Mouse (Mus musculus) CH12.LX (cell line): Measurements from ENCODE around the gene Exd2. TPM values are rescaled to one million over a fixed set of nuclear protein-coding genes. Genes with fewer than 3 reads are reported as not detected.

Experiments
- DNase-seq: peaks from one replicate; pipeline ENCODE4 v3.0.0-alpha.2; 2013; ENCODE audit errors: extremely low read depth
- H3K27ac ChIP-seq: 2 replicates; pipeline ENCODE4 v1.5.1; 2012; ENCODE audit warnings: low read depth, mild to moderate bottlenecking, control low read depth, moderate library complexity; ENCODE audit not compliant: insufficient read depth
- H3K27me3 ChIP-seq: replicated peaks from 2 replicates; pipeline ENCODE3; 2012; ENCODE audit warnings: inconsistent platforms
- H3K36me3 ChIP-seq, 2 experiments: replicated peaks in 1 of 2; 2 replicates each; pipeline versions ENCODE3 to v1.6.1; 2012; ENCODE audit warnings: inconsistent platforms in 1 of 2, low read length in 1 of 2, mild to moderate bottlenecking in 1 of 2, mixed read lengths in 1 of 2, moderate library complexity in 1 of 2; ENCODE audit not compliant: control insufficient read depth in 1 of 2, insufficient read depth in 1 of 2
- H3K4me1 ChIP-seq, 2 experiments: 2 replicates each; pipeline ENCODE4 v1.6.1; 2012; ENCODE audit warnings: inconsistent platforms in 1 of 2, moderate library complexity in 1 of 2; ENCODE audit not compliant: insufficient read depth in 2 of 2, control insufficient read depth in 1 of 2
- H3K4me2 ChIP-seq: 2 replicates; pipeline ENCODE4 v1.6.1; 2012; ENCODE audit warnings: low read depth, mild to moderate bottlenecking, control low read depth; ENCODE audit not compliant: poor library complexity, insufficient read depth, severe bottlenecking
- H3K4me3 ChIP-seq, 3 experiments: fragments of 150-350 bp in 1 of 3; sonication (generic) in 1 of 3; replicated peaks in 1 of 3; 2 replicates each; pipeline versions ENCODE3 to v1.5.1; 2011 to 2012; ENCODE audit warnings: low read depth in 2 of 3, low read length in 2 of 3, mild to moderate bottlenecking in 2 of 3, moderate library complexity in 2 of 3, control low read depth in 1 of 3, improper control_type of control experiment in 1 of 3, inconsistent platforms in 1 of 3, mixed read lengths in 1 of 3; ENCODE audit not compliant: poor library complexity in 1 of 3
- H3K79me2 ChIP-seq: replicated peaks from 2 replicates; pipeline ENCODE4 v1.6.1; 2012; ENCODE audit warnings: mild to moderate bottlenecking, moderate library complexity; ENCODE audit not compliant: control insufficient read depth, poor library complexity, insufficient read depth, severe bottlenecking; ENCODE audit errors: extremely low read depth
- H3K9ac ChIP-seq: 2 replicates; pipeline ENCODE4 v1.6.1; 2012; ENCODE audit warnings: low read depth, mild to moderate bottlenecking, control low read depth, moderate library complexity; ENCODE audit not compliant: insufficient read depth
- H3K9me3 ChIP-seq: replicated peaks from 2 replicates; pipeline ENCODE3; 2012; ENCODE audit warnings: low read length, inconsistent platforms, mixed read lengths
- BHLHE40 ChIP-seq: IDR thresholded peaks from 2 replicates; pipeline ENCODE4 v1.6.1; 2011; ENCODE audit warnings: mild to moderate bottlenecking, low read depth, low read length, improper control_type of control experiment
- CHD1 ChIP-seq: IDR thresholded peaks from 2 replicates; pipeline ENCODE4 v1.6.1; 2012; ENCODE audit warnings: low read depth, low read length, improper control_type of control experiment, inconsistent platforms
- CHD2 ChIP-seq: IDR thresholded peaks from 2 replicates; pipeline ENCODE4 v1.6.1; 2011; ENCODE audit warnings: low read length, improper control_type of control experiment
- CTCF ChIP-seq, 2 experiments: IDR thresholded peaks in 1 of 2; conservative IDR thresholded peaks in 1 of 2; 2 replicates each; pipeline ENCODE4 v1.5.1; 2011 to 2012; ENCODE audit warnings: low read depth in 2 of 2, low read length in 2 of 2, improper control_type of control experiment in 1 of 2, inconsistent platforms in 1 of 2, mild to moderate bottlenecking in 1 of 2, moderate library complexity in 1 of 2
- E2F4 ChIP-seq: IDR thresholded peaks from 2 replicates; pipeline ENCODE4 v1.6.1; 2011; ENCODE audit warnings: low read depth, low read length, improper control_type of control experiment; ENCODE audit not compliant: insufficient replicate concordance
- ELF1 ChIP-seq: IDR thresholded peaks from 2 replicates; pipeline ENCODE4 v1.6.1; 2014; ENCODE audit warnings: low read depth, mild to moderate bottlenecking, inconsistent platforms, low read length, improper control_type of control experiment
- EP300 ChIP-seq: IDR thresholded peaks from 2 replicates; pipeline ENCODE4 v1.6.1; 2011; ENCODE audit warnings: low read length, improper control_type of control experiment
- ETS1 ChIP-seq: conservative IDR thresholded peaks from 2 replicates; pipeline ENCODE4 v1.6.1; 2012; ENCODE audit warnings: low read depth, mild to moderate bottlenecking, inconsistent platforms, low read length, improper control_type of control experiment, moderate library complexity
- GABPA ChIP-seq: IDR thresholded peaks from 2 replicates; pipeline ENCODE4 v1.6.1; 2012; ENCODE audit warnings: low read depth, low read length, improper control_type of control experiment, inconsistent platforms; ENCODE audit not compliant: insufficient replicate concordance
- HCFC1 ChIP-seq: IDR thresholded peaks from 2 replicates; pipeline ENCODE4 v1.6.1; 2012; ENCODE audit warnings: low read depth, mild to moderate bottlenecking, inconsistent platforms, low read length, improper control_type of control experiment
- IRF4 ChIP-seq: IDR thresholded peaks from 2 replicates; pipeline ENCODE4 v1.6.1; 2014; ENCODE audit warnings: low read depth, mild to moderate bottlenecking, inconsistent platforms, low read length, improper control_type of control experiment
- JUN ChIP-seq: IDR thresholded peaks from 2 replicates; pipeline ENCODE4 v1.6.1; 2011; ENCODE audit warnings: low read depth, mild to moderate bottlenecking, low read length, improper control_type of control experiment, moderate library complexity; ENCODE audit not compliant: insufficient read depth
- JUND ChIP-seq: conservative IDR thresholded peaks from 2 replicates; pipeline ENCODE4 v1.6.1; 2011; ENCODE audit warnings: low read depth, low read length, improper control_type of control experiment
- KAT2A ChIP-seq: IDR thresholded peaks from 2 replicates; pipeline ENCODE4 v1.6.1; 2012; ENCODE audit warnings: low read length, improper control_type of control experiment, inconsistent platforms; ENCODE audit not compliant: insufficient replicate concordance
- MAFK ChIP-seq: IDR thresholded peaks from 2 replicates; pipeline ENCODE4 v1.6.1; 2011; ENCODE audit warnings: low read length, improper control_type of control experiment; ENCODE audit not compliant: insufficient replicate concordance
- MAX ChIP-seq: IDR thresholded peaks from 2 replicates; pipeline ENCODE4 v1.6.1; 2011; ENCODE audit warnings: low read length, improper control_type of control experiment
- MAZ ChIP-seq: IDR thresholded peaks from 2 replicates; pipeline ENCODE4 v1.6.1; 2012; ENCODE audit warnings: low read depth, mild to moderate bottlenecking, inconsistent platforms, low read length, improper control_type of control experiment, moderate library complexity
- MEF2A ChIP-seq: IDR thresholded peaks from 2 replicates; pipeline ENCODE4 v1.6.1; 2014; ENCODE audit warnings: low read depth, mild to moderate bottlenecking, inconsistent platforms, low read length, improper control_type of control experiment, borderline replicate concordance
- MXI1 ChIP-seq: IDR thresholded peaks from 2 replicates; pipeline ENCODE4 v1.6.1; 2011; ENCODE audit warnings: mild to moderate bottlenecking, low read depth, low read length, improper control_type of control experiment
- MYC ChIP-seq: IDR thresholded peaks from 2 replicates; pipeline ENCODE4 v1.6.1; 2011; ENCODE audit warnings: low read depth, mild to moderate bottlenecking, improper control_type of control experiment, low read length
- NELFE ChIP-seq: IDR thresholded peaks from 2 replicates; pipeline ENCODE4 v1.6.1; 2011; ENCODE audit warnings: low read depth, low read length, improper control_type of control experiment
- NRF1 ChIP-seq: IDR thresholded peaks from 2 replicates; pipeline ENCODE4 v1.6.1; 2014; ENCODE audit warnings: low read depth, mild to moderate bottlenecking, inconsistent platforms, low read length, improper control_type of control experiment, moderate library complexity
- PAX5 ChIP-seq: IDR thresholded peaks from 2 replicates; pipeline ENCODE4 v1.6.1; 2012; ENCODE audit warnings: low read length, inconsistent platforms, mixed read lengths
- POLR2A ChIP-seq: IDR thresholded peaks from 2 replicates; pipeline ENCODE4 v1.6.1; 2011; ENCODE audit warnings: low read depth, mild to moderate bottlenecking, improper control_type of control experiment, low read length
- POLR2AphosphoS2 ChIP-seq: IDR thresholded peaks from 2 replicates; pipeline ENCODE4 v1.6.1; 2011; ENCODE audit warnings: low read depth, low read length, improper control_type of control experiment
- RAD21 ChIP-seq: IDR thresholded peaks from 2 replicates; pipeline ENCODE4 v1.6.1; 2011; ENCODE audit warnings: low read depth, mild to moderate bottlenecking, low read length, improper control_type of control experiment, moderate library complexity
- RCOR1 ChIP-seq: conservative IDR thresholded peaks from 2 replicates; pipeline ENCODE4 v1.6.1; 2012; ENCODE audit warnings: low read depth, mild to moderate bottlenecking, inconsistent platforms, low read length, improper control_type of control experiment
- SIN3A ChIP-seq: IDR thresholded peaks from 2 replicates; pipeline ENCODE4 v1.6.1; 2012; ENCODE audit warnings: low read length, improper control_type of control experiment, inconsistent platforms
- SMC3 ChIP-seq: IDR thresholded peaks from 2 replicates; pipeline ENCODE4 v1.6.1; 2011; ENCODE audit warnings: low read depth, low read length, improper control_type of control experiment
- TBP ChIP-seq: conservative IDR thresholded peaks from 2 replicates; pipeline ENCODE4 v1.6.1; 2011; ENCODE audit warnings: low read depth, low read length, improper control_type of control experiment
- TCF12 ChIP-seq: IDR thresholded peaks from 2 replicates; pipeline ENCODE4 v1.6.1; 2014; ENCODE audit warnings: low read depth, mild to moderate bottlenecking, inconsistent platforms, low read length, improper control_type of control experiment
- UBTF ChIP-seq: IDR thresholded peaks from 2 replicates; pipeline ENCODE4 v1.6.1; 2012; ENCODE audit warnings: low read depth, mild to moderate bottlenecking, inconsistent platforms, low read length, improper control_type of control experiment, moderate library complexity
- USF1 ChIP-seq: IDR thresholded peaks from 2 replicates; pipeline ENCODE4 v1.6.1; 2014; ENCODE audit warnings: low read depth, mild to moderate bottlenecking, inconsistent platforms, low read length, improper control_type of control experiment
- USF2 ChIP-seq: conservative IDR thresholded peaks from 2 replicates; pipeline ENCODE4 v1.6.1; 2011; ENCODE audit warnings: low read depth, low read length, improper control_type of control experiment
- ZC3H11A ChIP-seq: IDR thresholded peaks from 2 replicates; pipeline ENCODE4 v1.6.1; 2012; ENCODE audit warnings: low read depth, mild to moderate bottlenecking, inconsistent platforms, low read length, improper control_type of control experiment
- ZKSCAN1 ChIP-seq: IDR thresholded peaks from 2 replicates; pipeline ENCODE4 v1.6.1; 2012; ENCODE audit warnings: low read depth, inconsistent platforms, low read length, improper control_type of control experiment, borderline replicate concordance
- ZMIZ1 ChIP-seq: IDR thresholded peaks from 2 replicates; pipeline ENCODE4 v1.6.1; 2012; ENCODE audit warnings: low read depth, mild to moderate bottlenecking, inconsistent platforms, low read length, improper control_type of control experiment
- ZNF384 ChIP-seq: IDR thresholded peaks from 2 replicates; pipeline ENCODE4 v1.6.1; 2012; ENCODE audit warnings: low read depth, low read length, improper control_type of control experiment, inconsistent platforms
- dilution Hi-C: fragments of 300-500 bp; cut with MboI; formaldehyde crosslinking; loops from 2 replicates; pipeline ENCODE4 v1.14.3; 2020; ENCODE audit warnings: low sequenced_read_pairs; ENCODE audit not compliant: extremely low pct_unique_long_range_greater_than_20kb, extremely low pct_ligation_motif_present
- in situ Hi-C: fragments of 300-500 bp; cut with MboI; formaldehyde crosslinking; loops from 3 replicates; pipeline ENCODE4 v1.14.3; 2019; ENCODE audit warnings: low sequenced_read_pairs, low pct_ligation_motif_present, low pct_unique_long_range_greater_than_20kb, mixed read lengths
- polyA plus RNA-seq: library from polyadenylated mRNA; unstranded; fragments of >175 nt; gene quantifications from 2 replicates; pipeline ENCODE4 v1.2.1, GENCODE M21; 2012; ENCODE audit warnings: low read depth; ENCODE audit not compliant: insufficient read length
- total RNA-seq, 2 experiments: library from RNA; depleted of rRNA; stranded (reverse); fragments of 300-350 nt in 1 of 2; fragments of >200 nt in 1 of 2; gene quantifications; 2 replicates each; pipeline ENCODE4 v1.2.3; 2012 to 2014

Gene Exd2
- total and polyA plus RNA-seq, 3 experiments: 11.2 to 15.0 (median 11.3) TPM

- in situ Hi-C loops (no loop called here), dilution Hi-C loops (no loop called here)
- peak; percentile 61 for DNase-seq
- H3K27ac ChIP-seq: peak overlapping the region; percentile 87
- H3K9me3 ChIP-seq: no peaks in the 10 kb centered on the region
- TF ChIP-seq POLR2A: peak; percentile 54; the same call in 1 of the 2 replicates
- TF ChIP-seq MEF2A: no peak; the same call in 1 of the 2 replicates
- no peak; the same call in 1 of the 2 replicates for TF ChIP-seq CHD1
- peak; percentile 84 for TF ChIP-seq SIN3A
- TF ChIP-seq MAZ: peak; percentile 93; the same call in 1 of the 2 replicates
- TF ChIP-seq ELF1: peak; percentile 12; the same call in 1 of the 2 replicates
- peak; percentile 58; the same call in 1 of the 2 replicates for TF ChIP-seq ZKSCAN1
- no peak for TF ChIP-seq NELFE
- TF ChIP-seq USF2: no peak
- no peak; the same call in 1 of the 2 replicates for TF ChIP-seq TCF12
- no peak for TF ChIP-seq JUND
- no peak for TF ChIP-seq RCOR1
- peak; percentile 78 for TF ChIP-seq HCFC1
- TF ChIP-seq MYC: no peak
- no peak for TF ChIP-seq MAFK
- TF ChIP-seq USF1: no peak
- TF ChIP-seq ETS1: no peak
- no peak for TF ChIP-seq GABPA
- TF ChIP-seq KAT2A: 0 out of 2 replicates have a peak, but pooled peaks have one; percentile 53
- no peak for TF ChIP-seq E2F4
- TF ChIP-seq RAD21: no peak
- TF ChIP-seq ZNF384: no peak
- no peak for TF ChIP-seq CTCF (conservative IDR thresholded peaks at IDR 0.05 in 1 of 2, IDR thresholded peaks at IDR 0.05 in 1 of 2; ENCODE audit: low read depth in 2 of 2, low read length in 2 of 2)
- peak; percentile 29; the same call in 1 of the 2 replicates for TF ChIP-seq IRF4
- no peak for TF ChIP-seq ZMIZ1
- TF ChIP-seq MAX: no peak
- no peak for TF ChIP-seq EP300
- TF ChIP-seq SMC3: no peak
- TF ChIP-seq TBP: no peak
- no peak; the same call in 1 of the 2 replicates for TF ChIP-seq MXI1
- TF ChIP-seq POLR2AphosphoS2: no peak
- TF ChIP-seq PAX5: no peak
- no peak for TF ChIP-seq CHD2
- TF ChIP-seq JUN: no peak
- peak; percentile 100 for TF ChIP-seq UBTF
- peak; percentile 79 for TF ChIP-seq NRF1
- no peak for TF ChIP-seq ZC3H11A
- no peak for TF ChIP-seq BHLHE40
- peak overlapping the region; percentile 91 for H3K9ac ChIP-seq
- peaks cover 4 to 11% of the 10 kb centered on the region in 2 experiments for H3K4me1 ChIP-seq
- H3K4me3 ChIP-seq: peak overlapping the region; percentile 79 to 96 (median 90)
- peaks cover 44% of the 10 kb centered on the region for H3K79me2 ChIP-seq
- H3K27me3 ChIP-seq: peaks cover 1% of the 10 kb centered on the region
- H3K36me3 ChIP-seq: peaks cover 6 to 30% of the 10 kb centered on the region in 2 experiments
- peak overlapping the region; percentile 46; the same call in 1 of the 2 replicates for H3K4me2 ChIP-seq
Measured at GRCm38 (mm10) chr12:80434961-80435691, 27.8 kb upstream of the Exd2 start.
